Mouse (Mus musculus): ENCODE data around the gene Armc5. TPM values are rescaled to one million over a fixed set of nuclear protein-coding genes. Genes with fewer than 3 reads are reported as not detected.

Gene Armc5
- polyA plus RNA-seq (2012; ENCODE audit: low replicate concordance), result 24.3 and 41.3 TPM in 2 replicates

DNA sequence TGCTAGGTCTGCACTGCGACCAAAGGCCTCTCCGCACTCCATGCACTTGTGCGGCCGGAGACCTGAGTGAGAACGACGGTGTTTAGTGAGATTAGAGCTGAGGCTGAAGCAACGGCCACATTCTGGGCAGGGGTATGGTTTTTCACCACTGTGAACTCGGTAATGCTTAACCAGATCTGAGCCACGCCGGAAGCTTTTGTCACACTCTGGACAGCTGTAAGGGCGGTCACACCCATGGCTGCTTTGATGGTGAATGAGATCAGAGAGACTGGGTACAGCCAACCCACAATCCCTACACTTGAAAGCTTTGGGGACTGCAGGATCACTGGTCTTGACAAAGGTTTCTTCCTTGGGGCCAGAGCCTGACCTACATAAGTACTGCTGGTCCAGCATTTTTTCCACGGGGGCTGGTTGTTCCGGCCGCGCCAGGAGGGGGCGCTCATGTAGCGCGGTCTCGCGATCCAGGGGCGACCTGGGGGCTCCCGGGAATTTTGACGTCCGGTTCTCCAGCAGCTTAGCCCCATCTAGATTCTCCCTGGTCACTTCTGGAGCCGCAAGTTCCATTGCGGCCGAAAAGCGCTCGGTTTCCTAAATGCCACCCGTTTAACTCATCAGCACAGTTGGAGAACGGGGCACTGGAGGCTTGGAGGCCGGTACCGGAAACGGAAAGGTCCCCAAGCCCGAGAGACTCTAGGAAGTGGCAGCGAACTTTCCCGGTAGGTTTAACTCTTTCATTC, at the start of gene Armc5:
Armc5 (plus strand) TSS at position 487 of the 737 bp plus-strand sequence.

DNA sequence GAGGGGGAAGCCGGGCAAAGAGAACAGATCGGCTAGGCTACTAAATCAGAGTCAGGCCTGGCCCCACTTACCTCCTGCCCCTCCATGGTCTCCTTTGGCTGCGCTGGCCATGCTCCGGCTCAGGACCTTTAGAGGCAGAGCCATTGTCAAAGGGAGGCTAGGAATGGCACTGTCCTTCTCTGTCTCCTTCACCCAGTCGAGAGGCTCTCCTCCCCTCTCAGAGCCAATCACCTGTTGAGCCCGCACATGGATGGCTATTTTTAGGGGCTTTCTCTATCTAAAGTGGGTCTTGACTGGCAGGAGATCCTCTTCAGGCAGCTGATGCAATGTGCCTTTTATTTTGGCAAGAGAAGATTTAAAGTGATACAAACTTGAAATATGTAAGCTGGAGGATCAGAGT, 31.0 kb upstream of the Armc5 start, which contains the start of gene Cox6a2:
Cox6a2 (minus strand) TSS at position 236 of the 400 bp plus-strand sequence.

DNA sequence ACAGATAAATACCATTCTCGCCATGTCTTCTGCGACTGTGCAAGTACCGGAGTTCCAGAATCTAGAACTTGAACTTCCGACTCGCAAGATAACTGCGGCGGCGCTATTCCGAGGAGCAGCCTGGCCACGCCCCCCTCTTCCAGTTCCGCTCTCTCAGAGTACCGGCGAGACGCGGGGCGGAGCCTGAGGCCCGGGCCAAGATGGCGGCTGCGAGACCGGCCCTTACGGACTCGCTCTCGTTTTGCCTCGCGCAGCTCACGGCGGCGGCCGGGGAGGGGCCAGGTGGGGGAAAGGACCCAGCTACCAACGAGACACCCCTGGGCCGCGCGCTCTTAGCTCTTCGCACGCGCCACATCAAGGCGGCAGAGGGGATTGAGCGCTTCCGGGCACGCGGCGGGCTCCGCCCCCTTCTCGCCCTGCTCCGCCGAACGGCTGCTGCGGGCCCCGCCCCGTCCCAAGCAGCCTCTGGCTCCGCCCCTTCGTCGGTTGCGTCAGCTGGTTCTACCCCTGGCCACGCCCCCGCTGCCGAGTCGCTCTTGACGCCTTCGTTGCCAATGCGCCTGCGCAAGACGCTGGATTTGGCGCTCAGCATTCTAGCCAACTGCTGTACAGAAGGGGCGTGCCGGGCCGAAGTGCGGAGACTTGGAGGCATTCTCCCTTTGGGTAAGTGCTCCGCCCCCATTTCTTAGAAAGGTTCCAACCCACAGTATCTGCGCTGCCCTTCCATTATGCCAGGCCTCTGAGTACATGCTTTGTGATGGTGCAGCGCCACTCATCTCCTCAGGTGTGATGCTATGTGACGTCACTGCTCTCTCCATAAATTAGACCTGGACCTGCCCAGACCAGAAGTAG, 1.0 kb downstream of the Armc5 start, which contains the start of gene 9130023H24Rik:
9130023H24Rik (minus strand) TSS at position 105 of the 852 bp plus-strand sequence.

DNA sequence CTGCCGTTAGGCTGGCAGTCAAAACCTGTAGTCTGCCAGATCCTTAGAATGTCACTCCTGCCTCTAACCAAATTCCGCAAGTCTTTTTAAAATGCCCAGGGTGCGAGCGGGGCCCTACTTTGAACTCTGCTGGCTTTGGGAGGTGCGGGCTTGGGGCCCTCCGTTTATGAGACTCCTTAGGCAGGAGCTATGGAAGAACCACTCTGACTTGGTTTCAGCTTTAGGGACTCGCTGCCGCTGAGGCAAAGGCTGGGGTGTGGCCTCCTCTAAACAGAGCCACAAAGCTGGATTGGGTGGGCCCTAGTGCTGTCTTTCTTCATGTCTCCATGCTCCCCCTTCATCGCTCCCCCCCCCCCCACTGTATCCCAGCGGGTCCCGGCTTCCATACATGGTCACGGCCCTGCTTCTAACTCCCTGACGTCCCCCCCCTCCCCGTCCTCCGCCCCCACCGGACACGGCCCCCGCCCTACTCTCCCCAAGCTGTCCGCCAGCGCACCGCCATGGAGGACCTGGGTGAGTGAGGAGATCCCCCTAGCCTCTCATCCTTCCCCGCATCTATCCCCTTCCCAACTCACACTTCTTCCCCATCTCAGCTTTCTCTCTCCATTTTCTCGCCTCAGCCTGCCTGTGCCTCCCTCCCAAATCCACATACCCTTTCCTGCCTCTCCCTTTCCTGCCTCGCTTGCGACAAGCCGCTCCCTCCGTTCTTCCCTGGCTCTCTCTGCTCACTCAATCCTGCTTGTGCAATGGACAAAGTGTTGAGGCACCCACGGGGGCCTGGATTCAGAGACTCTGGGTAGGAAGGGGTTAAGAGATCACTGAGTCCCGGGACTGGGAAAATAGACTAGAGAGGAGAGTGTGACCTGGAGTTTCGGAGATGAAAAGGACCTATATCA, 9.6 kb downstream of the Armc5 start, which contains the start of gene Tgfb1i1:
Tgfb1i1 (plus strand) TSS at position 317 of the 896 bp plus-strand sequence.

DNA sequence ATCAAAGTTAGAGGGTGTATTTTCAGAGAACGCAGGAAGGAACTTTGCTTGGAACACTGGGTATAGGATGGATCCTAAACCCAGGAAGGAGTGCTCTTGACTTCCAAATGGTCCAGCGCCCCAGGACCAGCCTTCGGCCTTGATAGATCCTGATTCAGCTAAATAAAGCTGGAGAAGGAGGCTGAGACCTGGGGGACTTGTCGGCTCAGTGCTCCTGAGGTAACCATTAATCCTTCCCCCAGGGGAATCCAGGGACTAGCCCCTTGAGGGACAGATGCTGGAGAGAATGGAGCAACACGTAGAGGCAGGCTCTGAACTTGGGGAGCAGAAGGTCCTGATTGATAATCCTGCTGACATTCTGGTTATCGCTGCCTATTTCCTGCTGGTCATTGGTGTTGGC, 28.3 kb downstream of the Armc5 start, which contains the start of gene Slc5a2:
Slc5a2 (plus strand) TSS at position 247 of the 400 bp plus-strand sequence.

Other genes starting within 250 kb of the Armc5 start
- 8.6 and 9.0 TPM in 2 replicates for gene Pycard, start 243.5 kb upstream of the Armc5 start, polyA plus RNA-seq (2012; ENCODE audit: low replicate concordance)
- gene Trim72, start 233.4 kb upstream of the Armc5 start, polyA plus RNA-seq (2012; ENCODE audit: low replicate concordance), result 0.35 and 1.2 TPM in 2 replicates
- 16.1 and 24.0 TPM in 2 replicates for gene Itgam, start 174.7 kb upstream of the Armc5 start, polyA plus RNA-seq (2012; ENCODE audit: low replicate concordance)
- 0.16 and 1.5 TPM in 2 replicates for gene Gm49368, start 174.7 kb upstream of the Armc5 start, polyA plus RNA-seq (2012; ENCODE audit: low replicate concordance)
- 17.8 and 30.0 TPM in 2 replicates for gene Itgax, start 107.8 kb upstream of the Armc5 start, polyA plus RNA-seq (2012; ENCODE audit: low replicate concordance)
- 34.3 and 68.9 TPM in 2 replicates for gene Itgad, start 83.0 kb upstream of the Armc5 start, polyA plus RNA-seq (2012; ENCODE audit: low replicate concordance)
- gene Cox6a2, start 31.0 kb upstream of the Armc5 start, polyA plus RNA-seq (2012; ENCODE audit: low replicate concordance), result 43.6 and 127 TPM in 2 replicates
- 1.6 and 2.6 TPM in 2 replicates for gene 9130023H24Rik, start 689 bp downstream of the Armc5 start, polyA plus RNA-seq (2012; ENCODE audit: low replicate concordance)
- 2.7 and 4.7 TPM in 2 replicates for gene Tgfb1i1, start 9.5 kb downstream of the Armc5 start, polyA plus RNA-seq (2012; ENCODE audit: low replicate concordance)
- 0.42 TPM in 1 of 2 replicates, not detected in the other for gene Slc5a2, start 28.3 kb downstream of the Armc5 start, polyA plus RNA-seq (2012; ENCODE audit: low replicate concordance)
- 22.5 and 23.7 TPM in 2 replicates for gene BC017158, start 60.8 kb downstream of the Armc5 start, polyA plus RNA-seq (2012; ENCODE audit: low replicate concordance)
- gene Rgs10, start 181.4 kb downstream of the Armc5 start, polyA plus RNA-seq (2012; ENCODE audit: low replicate concordance), result 37.5 and 74.5 TPM in 2 replicates
- 38.9 and 66.0 TPM in 2 replicates for gene Tial1, start 224.4 kb downstream of the Armc5 start, polyA plus RNA-seq (2012; ENCODE audit: low replicate concordance)

Measured in hematopoietic multipotent progenitor cell, adult 10-12 weeks (in vitro differentiated cells).